Mouse (Mus musculus): ENCODE measurements at regions not wholly inside any gene's neighbourhood (a gene's known extent, or its start where the extent isn't known, plus 50 kb on each side); places are given as distances from the start of the nearest gene placed in this dataset.

- no peaks in the 10 kb centered on the region for H3K4me1 ChIP-seq (ENCODE audit: control insufficient read depth, insufficient read depth, low read length)
- no peaks in the 10 kb centered on the region for H3K27me3 ChIP-seq (ENCODE audit: control insufficient read depth, insufficient read depth, low read length)
- no peak for TF ChIP-seq EP300 (IDR thresholded peaks at IDR 0.05; ENCODE audit: insufficient read depth, low read depth, low read length)
- no peak for TF ChIP-seq POLR2A (IDR thresholded peaks at IDR 0.05; ENCODE audit: insufficient read depth, low read depth, low read length)
- TF ChIP-seq CTCF (IDR thresholded peaks at IDR 0.05): no peak
- no peak overlapping the region for H3K9ac ChIP-seq (ENCODE audit: low read depth, low read length)
- intact Hi-C loops (cut with DNase I): no loop called here
- WGBS: 88% methylated on average over 1 of the region's 1 CpGs
- H3K79me2 ChIP-seq (replicated peaks; ENCODE audit: control insufficient read depth, insufficient read depth, low read length): no peaks in the 10 kb centered on the region
- no peaks in the 10 kb centered on the region for H3K36me3 ChIP-seq (ENCODE audit: control insufficient read depth, insufficient read depth, low read length)
- H3K4me3 ChIP-seq: no peak overlapping the region
- no peak for DNase-seq
- no peak overlapping the region for H3K27ac ChIP-seq
Measured at GRCm38 (mm10) chr6:101464910-101465309, 87.2 kb upstream of the Pdzrn3 start.

GRCm38 (mm10) chr6:101463812-101464320 lies 86.2 kb upstream of the Pdzrn3 start:
- Histone ChIP-seq H3K27ac (no peak overlapping the region), H3K79me2 (replicated peaks; ENCODE audit: control insufficient read depth, insufficient read depth, low read length) (no peaks in the 10 kb centered on the region), H3K9ac (ENCODE audit: low read depth, low read length) (no peak overlapping the region), H3K4me1 (ENCODE audit: control insufficient read depth, insufficient read depth, low read length) (no peaks in the 10 kb centered on the region), H3K36me3 (ENCODE audit: control insufficient read depth, insufficient read depth, low read length) (no peaks in the 10 kb centered on the region), H3K27me3 (ENCODE audit: control insufficient read depth, insufficient read depth, low read length) (no peaks in the 10 kb centered on the region), H3K4me3 (no peak overlapping the region)
- 55% methylated on average over 3 of the region's 3 CpGs for WGBS
- intact Hi-C loops (cut with DNase I): no loop called here
- no peak for DNase-seq
- TF ChIP-seq CTCF (IDR thresholded peaks at IDR 0.05): no peak
- no peak for TF ChIP-seq POLR2A (IDR thresholded peaks at IDR 0.05; ENCODE audit: insufficient read depth, low read depth, low read length)
- no peak for TF ChIP-seq EP300 (IDR thresholded peaks at IDR 0.05; ENCODE audit: insufficient read depth, low read depth, low read length)

GRCm38 (mm10) chr6:101446720-101447119 lies 69.0 kb upstream of the Pdzrn3 start:
- no peaks in the 10 kb centered on the region for H3K79me2 ChIP-seq (replicated peaks; ENCODE audit: control insufficient read depth, insufficient read depth, low read length)
- DNase-seq: no peak
- H3K4me1 ChIP-seq (ENCODE audit: control insufficient read depth, insufficient read depth, low read length): no peaks in the 10 kb centered on the region
- intact Hi-C loops (cut with DNase I): no loop called here
- TF ChIP-seq EP300 (IDR thresholded peaks at IDR 0.05; ENCODE audit: insufficient read depth, low read depth, low read length): no peak
- no peak for TF ChIP-seq POLR2A (IDR thresholded peaks at IDR 0.05; ENCODE audit: insufficient read depth, low read depth, low read length)
- no peak for TF ChIP-seq CTCF (IDR thresholded peaks at IDR 0.05)
- no peaks in the 10 kb centered on the region for H3K36me3 ChIP-seq (ENCODE audit: control insufficient read depth, insufficient read depth, low read length)
- H3K27me3 ChIP-seq (ENCODE audit: control insufficient read depth, insufficient read depth, low read length): no peaks in the 10 kb centered on the region
- no peak overlapping the region for H3K9ac ChIP-seq (ENCODE audit: low read depth, low read length)
- 75% methylated on average over 5 of the region's 5 CpGs for WGBS
- H3K4me3 ChIP-seq: no peak overlapping the region
- no peak overlapping the region for H3K27ac ChIP-seq

GRCm38 (mm10) chr6:101446316-101446715 lies 68.6 kb upstream of the Pdzrn3 start:
- no peak for DNase-seq
- intact Hi-C loops (cut with DNase I): no loop called here
- 49% methylated on average over 2 of the region's 2 CpGs for WGBS
- TF ChIP-seq EP300 (IDR thresholded peaks at IDR 0.05; ENCODE audit: insufficient read depth, low read depth, low read length) (no peak), CTCF (IDR thresholded peaks at IDR 0.05) (no peak), POLR2A (IDR thresholded peaks at IDR 0.05; ENCODE audit: insufficient read depth, low read depth, low read length) (no peak)
- Histone ChIP-seq H3K27me3 (ENCODE audit: control insufficient read depth, insufficient read depth, low read length) (no peaks in the 10 kb centered on the region), H3K9ac (ENCODE audit: low read depth, low read length) (no peak overlapping the region), H3K27ac (no peak overlapping the region), H3K36me3 (ENCODE audit: control insufficient read depth, insufficient read depth, low read length) (no peaks in the 10 kb centered on the region), H3K4me1 (ENCODE audit: control insufficient read depth, insufficient read depth, low read length) (no peaks in the 10 kb centered on the region), H3K79me2 (replicated peaks; ENCODE audit: control insufficient read depth, insufficient read depth, low read length) (no peaks in the 10 kb centered on the region), H3K4me3 (no peak overlapping the region)

- Histone ChIP-seq H3K9ac (ENCODE audit: low read depth, low read length) (no peak overlapping the region), H3K4me1 (ENCODE audit: control insufficient read depth, insufficient read depth, low read length) (no peaks in the 10 kb centered on the region), H3K27me3 (ENCODE audit: control insufficient read depth, insufficient read depth, low read length) (no peaks in the 10 kb centered on the region), H3K79me2 (replicated peaks; ENCODE audit: control insufficient read depth, insufficient read depth, low read length) (no peaks in the 10 kb centered on the region), H3K4me3 (no peak overlapping the region), H3K36me3 (ENCODE audit: control insufficient read depth, insufficient read depth, low read length) (no peaks in the 10 kb centered on the region), H3K27ac (no peak overlapping the region)
- TF ChIP-seq CTCF (IDR thresholded peaks at IDR 0.05) (no peak), EP300 (IDR thresholded peaks at IDR 0.05; ENCODE audit: insufficient read depth, low read depth, low read length) (no peak), POLR2A (IDR thresholded peaks at IDR 0.05; ENCODE audit: insufficient read depth, low read depth, low read length) (no peak)
- DNase-seq: no peak
- intact Hi-C loops (cut with DNase I): no loop called here
- 94% methylated on average over 8 of the region's 8 CpGs for WGBS
Measured at GRCm38 (mm10) chr6:101432769-101433168, 55.1 kb upstream of the Pdzrn3 start.

- Histone ChIP-seq H3K36me3 (ENCODE audit: control insufficient read depth, insufficient read depth, low read length) (no peaks in the 10 kb centered on the region), H3K27ac (no peak overlapping the region), H3K4me1 (ENCODE audit: control insufficient read depth, insufficient read depth, low read length) (no peaks in the 10 kb centered on the region), H3K27me3 (ENCODE audit: control insufficient read depth, insufficient read depth, low read length) (no peaks in the 10 kb centered on the region), H3K79me2 (replicated peaks; ENCODE audit: control insufficient read depth, insufficient read depth, low read length) (no peaks in the 10 kb centered on the region), H3K9ac (ENCODE audit: low read depth, low read length) (no peak overlapping the region), H3K4me3 (no peak overlapping the region)
- no peak for TF ChIP-seq POLR2A (IDR thresholded peaks at IDR 0.05; ENCODE audit: insufficient read depth, low read depth, low read length)
- TF ChIP-seq EP300 (IDR thresholded peaks at IDR 0.05; ENCODE audit: insufficient read depth, low read depth, low read length): no peak
- TF ChIP-seq CTCF (IDR thresholded peaks at IDR 0.05): no peak
- intact Hi-C loops (cut with DNase I): no loop called here
- no peak for DNase-seq
- WGBS: 64% methylated on average over 2 of the region's 2 CpGs
Measured at GRCm38 (mm10) chr6:101429634-101430033, 51.9 kb upstream of the Pdzrn3 start.
